Mouse (Mus musculus): ENCODE results near the gene Atp6v0d1. TPM values are rescaled to one million over a fixed set of nuclear protein-coding genes. Genes with fewer than 3 reads are reported as not detected.
A peak's percentile ranks its signal among the peaks of the same experiment; 100 is the strongest.

Gene Atp6v0d1
- polyA plus RNA-seq, 1 experiment: 70.8 TPM

DNA sequence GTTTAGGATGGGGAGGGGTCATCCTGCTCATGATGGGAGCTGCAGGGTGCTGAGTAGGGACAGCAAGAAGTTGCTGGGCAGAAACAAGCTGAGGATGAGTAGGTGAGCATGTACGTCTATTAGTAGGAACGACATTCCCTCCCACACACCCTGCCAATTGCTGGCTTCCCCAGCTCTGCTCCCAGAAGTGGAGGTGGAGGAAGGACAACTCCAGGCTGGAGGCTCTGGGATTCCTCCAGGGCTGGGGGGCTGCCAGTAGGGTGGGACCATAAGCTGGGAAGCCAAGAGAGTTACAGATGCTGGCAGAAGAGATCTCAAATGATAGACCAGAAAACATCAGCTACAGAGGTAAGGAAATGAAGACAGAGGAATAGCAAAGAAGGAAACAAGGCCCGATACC, 29.3 kb downstream of the Atp6v0d1 start:
- peaks cover 20% of the 10 kb centered on the region; the same call in 1 of the 2 replicates for H3K4me1 ChIP-seq (ENCODE audit: control insufficient read depth, insufficient read depth, insufficient read length, low read length)
- 89% methylated on average over 3 of the region's 3 CpGs for WGBS
- H3K27ac ChIP-seq (ENCODE audit: insufficient read depth, low read depth, low read length): no peak overlapping the region
- H3K36me3 ChIP-seq (ENCODE audit: control insufficient read depth, insufficient read depth, low read length): peaks cover 25% of the 10 kb centered on the region
- TF ChIP-seq POLR2A (IDR thresholded peaks at IDR 0.05; ENCODE audit: low read depth, low read length) (no peak), CTCF (IDR thresholded peaks at IDR 0.05; ENCODE audit: extremely low read depth, insufficient read length, insufficient replicate concordance, low read depth, low read length) (no peak)
- no peaks in the 10 kb centered on the region for H3K27me3 ChIP-seq (ENCODE audit: control insufficient read depth, insufficient read depth, low read length)
- H3K4me3 ChIP-seq (ENCODE audit: low read depth, low read length): no peak overlapping the region

- Histone ChIP-seq H3K27me3 (ENCODE audit: control insufficient read depth, insufficient read depth, low read length) (no peaks in the 10 kb centered on the region), H3K4me3 (ENCODE audit: low read depth, low read length) (no peak overlapping the region), H3K4me1 (ENCODE audit: control insufficient read depth, insufficient read depth, insufficient read length, low read length) (peaks cover 20% of the 10 kb centered on the region; the same call in 1 of the 2 replicates), H3K27ac (ENCODE audit: insufficient read depth, low read depth, low read length) (peak overlapping the region; percentile 35), H3K36me3 (ENCODE audit: control insufficient read depth, insufficient read depth, low read length) (peaks cover 28% of the 10 kb centered on the region)
- TF ChIP-seq POLR2A (IDR thresholded peaks at IDR 0.05; ENCODE audit: low read depth, low read length) (no peak), CTCF (IDR thresholded peaks at IDR 0.05; ENCODE audit: extremely low read depth, insufficient read length, insufficient replicate concordance, low read depth, low read length) (peak; percentile 77; the same call in 1 of the 2 replicates)
- WGBS: 3% methylated on average over 1 of the region's 1 CpGs
Measured at GRCm38 (mm10) chr8:105533892-105534329, 31.9 kb downstream of the Atp6v0d1 start.

GRCm38 (mm10) chr8:105533439-105533838, 32.4 kb downstream of the Atp6v0d1 start:
- peaks cover 28% of the 10 kb centered on the region for H3K36me3 ChIP-seq (ENCODE audit: control insufficient read depth, insufficient read depth, low read length)
- H3K27me3 ChIP-seq (ENCODE audit: control insufficient read depth, insufficient read depth, low read length): no peaks in the 10 kb centered on the region
- 10% methylated on average over 2 of the region's 2 CpGs for WGBS
- H3K4me3 ChIP-seq (ENCODE audit: low read depth, low read length): no peak overlapping the region
- peak overlapping the region; percentile 35 for H3K27ac ChIP-seq (ENCODE audit: insufficient read depth, low read depth, low read length)
- H3K4me1 ChIP-seq (ENCODE audit: control insufficient read depth, insufficient read depth, insufficient read length, low read length): peaks cover 20% of the 10 kb centered on the region; the same call in 1 of the 2 replicates
- no peak for TF ChIP-seq POLR2A (IDR thresholded peaks at IDR 0.05; ENCODE audit: low read depth, low read length)
- TF ChIP-seq CTCF (IDR thresholded peaks at IDR 0.05; ENCODE audit: extremely low read depth, insufficient read length, insufficient replicate concordance, low read depth, low read length): no peak

DNA sequence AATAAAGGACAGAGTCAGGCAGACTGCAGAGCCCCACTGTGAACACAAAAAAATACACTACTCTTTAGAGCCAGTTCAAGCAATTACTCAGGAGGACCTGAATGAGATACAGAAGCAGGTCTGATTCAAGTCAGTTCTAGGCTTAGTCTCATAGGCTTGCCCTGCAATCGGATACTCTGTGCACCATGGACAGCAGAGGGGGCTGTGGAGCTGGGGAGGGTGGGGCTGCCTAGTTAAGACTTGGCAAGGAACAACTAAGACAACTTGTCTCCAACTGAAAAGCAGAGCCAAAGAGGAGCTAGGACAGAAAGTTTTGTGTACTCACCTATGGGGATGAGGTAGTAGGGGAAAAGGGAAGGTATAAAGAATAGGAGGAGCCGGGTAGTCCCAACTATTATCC, 34.1 kb downstream of the Atp6v0d1 start:
- WGBS: 38% methylated on average over 2 of the region's 2 CpGs
- Histone ChIP-seq H3K27me3 (ENCODE audit: control insufficient read depth, insufficient read depth, low read length) (no peaks in the 10 kb centered on the region), H3K36me3 (ENCODE audit: control insufficient read depth, insufficient read depth, low read length) (peaks cover 16% of the 10 kb centered on the region), H3K27ac (ENCODE audit: insufficient read depth, low read depth, low read length) (no peak overlapping the region), H3K4me3 (ENCODE audit: low read depth, low read length) (no peak overlapping the region), H3K4me1 (ENCODE audit: control insufficient read depth, insufficient read depth, insufficient read length, low read length) (peaks cover 15% of the 10 kb centered on the region)
- TF ChIP-seq CTCF (IDR thresholded peaks at IDR 0.05; ENCODE audit: extremely low read depth, insufficient read length, insufficient replicate concordance, low read depth, low read length): peak; percentile 69; the same call in 1 of the 2 replicates
- TF ChIP-seq POLR2A (IDR thresholded peaks at IDR 0.05; ENCODE audit: low read depth, low read length): no peak

- Histone ChIP-seq H3K4me1 (ENCODE audit: control insufficient read depth, insufficient read depth, insufficient read length, low read length) (peaks cover 15% of the 10 kb centered on the region), H3K4me3 (ENCODE audit: low read depth, low read length) (no peak overlapping the region), H3K27ac (ENCODE audit: insufficient read depth, low read depth, low read length) (no peak overlapping the region), H3K27me3 (ENCODE audit: control insufficient read depth, insufficient read depth, low read length) (no peaks in the 10 kb centered on the region), H3K36me3 (ENCODE audit: control insufficient read depth, insufficient read depth, low read length) (peaks cover 24% of the 10 kb centered on the region)
- TF ChIP-seq CTCF (IDR thresholded peaks at IDR 0.05; ENCODE audit: extremely low read depth, insufficient read length, insufficient replicate concordance, low read depth, low read length) (no peak), POLR2A (IDR thresholded peaks at IDR 0.05; ENCODE audit: low read depth, low read length) (no peak)
- WGBS: 93% methylated on average over 3 of the region's 3 CpGs
Measured at GRCm38 (mm10) chr8:105529271-105529670, 36.6 kb downstream of the Atp6v0d1 start.

DNA sequence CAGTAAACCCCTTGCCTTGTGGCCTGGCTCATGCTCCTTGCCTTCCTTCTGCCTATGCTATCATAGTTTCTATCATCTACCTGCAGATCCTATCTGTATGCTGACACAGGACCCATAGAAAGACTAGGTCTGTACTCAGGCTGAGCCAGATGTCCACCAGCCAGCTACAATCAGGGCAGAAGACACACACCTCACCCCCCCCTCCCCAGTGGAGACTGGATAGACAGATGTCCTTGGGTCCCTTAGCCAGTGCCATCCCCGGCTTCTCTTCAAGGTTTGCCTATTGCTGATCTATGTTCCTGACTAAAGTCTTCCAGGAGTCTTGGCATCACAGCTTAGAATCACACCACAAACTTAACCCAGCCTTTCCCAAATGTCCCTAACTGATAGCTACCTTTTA, 37.6 kb downstream of the Atp6v0d1 start:
- no peak overlapping the region for H3K4me3 ChIP-seq (ENCODE audit: low read depth, low read length)
- H3K36me3 ChIP-seq (ENCODE audit: control insufficient read depth, insufficient read depth, low read length): peaks cover 29% of the 10 kb centered on the region
- WGBS: 86% methylated on average over 1 of the region's 1 CpGs
- TF ChIP-seq POLR2A (IDR thresholded peaks at IDR 0.05; ENCODE audit: low read depth, low read length) (no peak), CTCF (IDR thresholded peaks at IDR 0.05; ENCODE audit: extremely low read depth, insufficient read length, insufficient replicate concordance, low read depth, low read length) (no peak)
- no peak overlapping the region for H3K27ac ChIP-seq (ENCODE audit: insufficient read depth, low read depth, low read length)
- H3K27me3 ChIP-seq (ENCODE audit: control insufficient read depth, insufficient read depth, low read length): no peaks in the 10 kb centered on the region
- peaks cover 8% of the 10 kb centered on the region for H3K4me1 ChIP-seq (ENCODE audit: control insufficient read depth, insufficient read depth, insufficient read length, low read length)

GRCm38 (mm10) chr8:105527110-105527509, 38.7 kb downstream of the Atp6v0d1 start:
- TF ChIP-seq CTCF (IDR thresholded peaks at IDR 0.05; ENCODE audit: extremely low read depth, insufficient read length, insufficient replicate concordance, low read depth, low read length) (no peak), POLR2A (IDR thresholded peaks at IDR 0.05; ENCODE audit: low read depth, low read length) (no peak)

More at GRCm38 (mm10) chr8:105527110-105527509, 38.7 kb downstream of the Atp6v0d1 start:
- H3K36me3 ChIP-seq (ENCODE audit: control insufficient read depth, insufficient read depth, low read length): peaks cover 36% of the 10 kb centered on the region
- H3K4me3 ChIP-seq (ENCODE audit: low read depth, low read length): no peak overlapping the region
- 54% methylated on average over 2 of the region's 2 CpGs for WGBS
- no peak overlapping the region for H3K27ac ChIP-seq (ENCODE audit: insufficient read depth, low read depth, low read length)
- no peaks in the 10 kb centered on the region for H3K27me3 ChIP-seq (ENCODE audit: control insufficient read depth, insufficient read depth, low read length)
- H3K4me1 ChIP-seq (ENCODE audit: control insufficient read depth, insufficient read depth, insufficient read length, low read length): peaks cover 4% of the 10 kb centered on the region

Data from small intestine, adult 2 months (tissue).